Mouse (Mus musculus): ENCODE measurements around the gene Spats2l.
A peak's percentile ranks its signal among the peaks of the same experiment; 100 is the strongest.

Spats2l gene

DNA sequence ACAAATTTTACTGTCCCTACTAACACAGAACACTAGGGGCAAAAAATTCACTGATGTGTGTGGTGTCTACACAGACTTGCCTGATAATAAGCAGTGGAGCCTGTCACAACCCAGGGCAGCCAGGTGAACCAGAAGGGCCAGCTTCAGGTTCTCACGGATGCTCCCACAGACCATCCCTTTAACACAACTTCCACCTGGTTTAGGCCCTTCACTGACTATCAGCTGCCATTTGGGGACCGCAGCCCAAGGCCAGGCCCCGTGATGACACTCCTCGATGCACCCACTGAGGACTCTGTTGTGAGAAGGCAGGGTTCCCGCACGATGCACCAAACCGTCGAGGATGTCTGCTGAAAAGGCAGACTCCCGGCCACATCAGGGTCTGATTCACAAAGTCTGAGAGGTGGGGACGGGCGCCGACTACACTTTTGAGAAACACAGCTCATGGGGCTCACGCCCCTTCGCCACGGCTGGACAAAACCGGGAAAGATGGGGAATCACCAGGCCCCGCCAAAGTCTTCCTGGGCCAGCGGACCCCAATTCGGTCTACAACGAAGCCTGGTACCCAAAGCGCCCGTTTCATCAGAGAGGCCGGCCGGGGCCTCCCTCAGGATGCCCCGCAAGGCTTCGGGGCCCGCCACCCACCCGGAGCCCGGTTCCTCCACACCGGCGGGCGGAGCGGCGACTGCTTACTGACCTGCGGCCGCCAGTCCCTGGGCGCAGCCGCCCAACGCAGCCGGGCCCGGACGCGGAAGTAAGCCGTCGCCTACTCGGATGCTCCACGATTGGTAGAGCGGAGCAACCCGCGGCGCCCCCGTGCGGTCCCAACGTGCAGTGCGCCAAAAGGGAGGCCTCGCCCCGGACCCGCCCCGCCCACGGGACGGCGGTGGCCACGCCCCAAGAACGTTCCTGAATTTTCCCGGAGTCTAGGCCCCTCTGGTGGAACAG, 195.6 kb downstream of the Spats2l start:
- peak; percentile 96 to 99 for DNase-seq (ENCODE audit: inconsistent age in 2 of 2, low spot score in 1 of 2)

DNA sequence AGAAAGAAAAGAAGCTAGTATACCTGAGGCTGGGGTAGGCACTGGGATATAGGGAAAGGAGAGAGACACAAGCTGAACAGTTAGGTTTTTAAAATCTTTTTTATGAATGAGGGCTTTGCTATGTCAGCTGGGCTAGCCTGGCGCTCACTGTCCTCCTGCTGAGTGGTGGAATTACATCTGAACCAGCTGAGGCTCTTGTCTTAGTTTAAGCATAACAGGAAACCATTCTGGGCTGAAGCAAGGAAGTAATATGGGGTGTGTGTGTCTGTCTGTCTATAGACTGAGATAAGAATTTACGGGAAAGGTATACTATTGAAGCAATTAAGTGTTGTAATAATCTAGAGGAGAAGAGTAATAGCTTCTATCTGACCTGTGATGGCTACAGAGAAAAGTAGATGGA, 197.6 kb downstream of the Spats2l start:
- no peak for DNase-seq (ENCODE audit: inconsistent age in 2 of 2, low spot score in 1 of 2)

DNA sequence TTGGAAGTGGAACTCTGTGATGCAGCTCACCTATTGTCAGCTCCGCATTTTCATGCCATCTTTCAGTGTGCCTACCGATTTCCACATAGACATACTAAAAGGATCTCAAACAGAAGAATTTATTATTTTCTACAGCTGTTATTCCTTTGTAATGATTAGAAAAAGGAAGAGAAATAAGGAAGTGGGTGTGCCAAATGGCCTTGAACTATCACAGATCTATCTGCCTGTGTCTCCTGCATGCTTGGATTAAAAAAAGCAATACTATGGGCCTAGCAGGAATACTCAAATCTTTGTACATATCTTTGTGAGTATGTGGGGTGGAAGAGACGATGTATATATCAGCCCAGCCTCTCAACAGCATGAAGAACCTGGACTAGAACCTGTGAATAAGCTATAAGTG, 202.9 kb downstream of the Spats2l start:
- DNase-seq (ENCODE audit: inconsistent age in 2 of 2, low spot score in 1 of 2) = no peak

DNA sequence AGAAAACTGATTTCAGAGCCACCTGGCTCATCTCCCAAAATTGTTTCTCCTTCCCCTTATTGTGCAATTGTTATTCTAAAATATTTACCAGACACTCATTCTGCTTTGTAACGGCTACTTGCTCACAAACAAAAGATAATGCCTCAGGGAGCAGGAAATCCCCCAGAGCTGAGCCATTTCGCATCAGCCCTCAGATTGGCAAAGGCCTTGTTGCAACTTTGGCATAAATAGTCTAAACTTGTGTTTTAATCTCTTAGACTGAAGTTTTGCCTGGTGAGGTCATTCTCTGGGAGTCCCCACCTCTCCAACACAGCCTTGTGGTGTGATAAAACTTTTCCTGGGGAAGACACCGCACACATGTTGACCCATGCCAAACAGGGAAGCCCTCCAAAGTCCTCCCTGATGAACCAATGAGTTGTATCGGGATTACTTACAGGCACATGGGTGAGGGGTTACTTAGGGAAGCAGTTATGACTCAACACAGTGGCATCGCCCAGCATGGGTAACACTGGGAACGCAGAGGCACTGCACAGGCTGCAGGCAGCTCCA, 215.2 kb downstream of the Spats2l start:
- peak in 1 of 2 experiments; percentile 35 for DNase-seq (ENCODE audit: inconsistent age in 2 of 2, low spot score in 1 of 2)

DNA sequence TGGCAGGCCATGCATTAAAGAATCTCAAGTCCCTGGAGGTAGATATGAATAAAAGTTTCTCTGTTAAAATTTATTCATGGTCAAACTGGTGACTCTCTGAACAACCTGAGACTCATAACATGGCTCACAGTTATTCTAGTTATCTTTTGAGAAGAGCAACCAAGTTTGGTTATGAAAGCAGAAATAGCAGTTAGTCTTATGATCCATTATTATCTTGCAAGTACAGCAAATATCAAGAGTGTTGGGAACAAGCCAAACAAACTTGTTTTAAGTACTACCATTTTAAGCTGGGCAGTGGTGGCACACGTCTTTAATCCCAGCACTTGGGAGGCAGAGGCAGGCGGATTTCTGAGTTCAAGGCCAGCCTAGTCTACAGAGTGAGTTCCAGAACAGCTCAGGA, 217.3 kb downstream of the Spats2l start:
- DNase-seq (ENCODE audit: inconsistent age in 2 of 2, low spot score in 1 of 2) = no peak

DNA sequence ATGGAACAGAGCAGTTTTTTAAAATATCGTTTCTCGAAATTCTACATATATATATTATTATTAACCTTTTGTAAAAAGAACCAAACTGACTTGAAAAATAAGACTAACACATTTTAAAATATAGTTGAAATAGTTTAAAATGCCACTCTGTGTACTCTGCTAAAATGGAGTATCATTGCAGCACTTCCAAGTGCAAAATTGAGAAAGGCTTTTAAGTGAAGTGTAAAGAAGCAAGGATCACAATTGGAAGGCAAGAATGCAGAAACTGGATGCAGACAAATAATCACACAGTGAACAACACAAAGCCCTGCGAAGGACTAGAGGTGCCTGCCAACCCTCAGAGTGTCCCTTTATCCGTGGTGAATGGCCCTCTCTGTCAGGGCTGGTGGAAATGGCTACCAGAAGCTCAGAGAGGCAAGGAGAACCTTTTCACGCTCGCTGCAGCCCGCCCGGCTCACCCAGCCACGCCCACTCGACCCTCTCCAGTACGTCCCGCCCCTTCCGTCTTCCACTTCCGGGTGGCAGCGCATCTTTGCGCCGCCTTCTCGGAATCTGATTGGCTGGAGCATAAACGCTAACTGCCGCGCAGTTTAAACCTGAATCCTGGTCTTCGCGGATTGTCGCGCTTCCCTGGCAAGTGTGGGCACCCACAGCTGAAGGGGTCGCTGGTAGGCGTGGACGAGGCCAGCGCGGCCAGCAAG, 221.6 kb downstream of the Spats2l start, which contains the start of gene Sgo2a:
Gene Sgo2a, plus strand, starts transcription at position 540 of the 701 bp plus-strand sequence.
- peak; percentile 92 to 96 for DNase-seq (ENCODE audit: inconsistent age in 2 of 2, low spot score in 1 of 2)

DNA sequence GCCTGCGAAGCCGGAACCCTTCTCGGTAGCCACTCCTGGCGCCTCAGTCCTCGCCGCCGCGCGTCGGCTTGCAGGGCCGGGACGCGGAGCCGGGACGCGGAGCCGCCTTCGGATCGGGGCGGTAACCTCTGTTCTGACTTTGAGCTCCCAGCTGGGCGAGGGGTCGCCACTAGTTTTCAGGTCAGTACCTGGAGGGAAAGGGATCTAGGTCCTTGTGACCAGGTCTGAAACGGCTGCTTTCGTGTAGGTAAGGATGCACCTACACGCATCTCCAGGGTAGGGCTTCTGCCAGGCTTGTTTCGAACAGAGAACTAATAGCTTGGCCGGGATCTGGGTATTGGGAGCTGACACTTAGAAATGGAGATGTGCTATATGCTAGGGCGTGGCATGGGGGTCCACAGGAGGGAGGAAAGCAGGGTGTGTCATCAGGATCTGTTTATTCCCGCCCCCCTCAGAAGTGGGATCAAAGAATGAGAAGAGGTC, 222.2 kb downstream of the Spats2l start:
- DNase-seq (ENCODE audit: inconsistent age in 2 of 2, low spot score in 1 of 2) = no peak
